Mouse (Mus musculus): ENCODE results near the gene Tmcc3. TPM values are rescaled to one million over a fixed set of nuclear protein-coding genes. Genes with fewer than 3 reads are reported as not detected.

Gene Tmcc3
- total and polyA plus RNA-seq, 3 experiments = 15.3 to 35.1 (median 29.8) TPM

DNA sequence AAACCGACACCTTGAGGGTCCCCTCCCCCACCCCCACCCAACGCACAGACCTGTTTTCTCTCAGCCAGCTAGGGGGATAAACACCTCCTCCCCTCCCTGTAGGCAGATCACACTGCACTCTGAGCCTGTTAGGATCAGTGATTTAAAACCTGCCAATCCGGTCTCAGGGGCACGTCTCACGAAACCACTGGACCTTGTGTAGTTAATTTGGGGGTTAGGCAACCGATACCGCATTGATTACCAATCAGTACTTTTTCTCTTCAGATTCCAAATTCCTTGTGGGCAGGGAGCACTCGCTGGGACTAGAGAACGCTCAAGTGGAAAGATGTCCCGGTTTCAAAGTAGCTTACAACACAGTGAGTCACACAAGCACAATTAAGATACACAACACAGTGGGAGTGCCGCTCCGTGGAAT is 202.3 kb downstream of the Tmcc3 start:
- peaks cover 7% of the 10 kb centered on the region for H3K36me3 ChIP-seq (ENCODE audit: control insufficient read depth, insufficient read depth, low read length)
- 21% methylated on average over 12 of the region's 12 CpGs for WGBS
- DNase-seq = no peak
- peaks cover 3% of the 10 kb centered on the region for H3K4me1 ChIP-seq (ENCODE audit: control insufficient read depth, insufficient read depth, low read length)
- H3K27ac ChIP-seq = peak overlapping the region; percentile 98
- peak overlapping the region; percentile 97 for H3K4me3 ChIP-seq
- TF ChIP-seq CTCF (IDR thresholded peaks at IDR 0.05) (no peak), EP300 (IDR thresholded peaks at IDR 0.05; ENCODE audit: insufficient read depth, low read depth, low read length) (no peak), POLR2A (IDR thresholded peaks at IDR 0.05; ENCODE audit: insufficient read depth, low read depth, low read length) (no peak)
- 0 out of 2 replicates have a peak, but pooled peaks cover 1% of the 10 kb centered on the region for H3K79me2 ChIP-seq (replicated peaks; ENCODE audit: control insufficient read depth, insufficient read depth, low read length)
- no peaks in the 10 kb centered on the region for H3K27me3 ChIP-seq (ENCODE audit: control insufficient read depth, insufficient read depth, low read length)
- H3K9ac ChIP-seq (ENCODE audit: low read depth, low read length) = peak overlapping the region; percentile 99
- intact Hi-C loops (cut with DNase I) = loop anchor here (2.0 kb wide), 4 partner anchors 51 to 105 kb away; no protein-coding TSS in a partner anchor

DNA sequence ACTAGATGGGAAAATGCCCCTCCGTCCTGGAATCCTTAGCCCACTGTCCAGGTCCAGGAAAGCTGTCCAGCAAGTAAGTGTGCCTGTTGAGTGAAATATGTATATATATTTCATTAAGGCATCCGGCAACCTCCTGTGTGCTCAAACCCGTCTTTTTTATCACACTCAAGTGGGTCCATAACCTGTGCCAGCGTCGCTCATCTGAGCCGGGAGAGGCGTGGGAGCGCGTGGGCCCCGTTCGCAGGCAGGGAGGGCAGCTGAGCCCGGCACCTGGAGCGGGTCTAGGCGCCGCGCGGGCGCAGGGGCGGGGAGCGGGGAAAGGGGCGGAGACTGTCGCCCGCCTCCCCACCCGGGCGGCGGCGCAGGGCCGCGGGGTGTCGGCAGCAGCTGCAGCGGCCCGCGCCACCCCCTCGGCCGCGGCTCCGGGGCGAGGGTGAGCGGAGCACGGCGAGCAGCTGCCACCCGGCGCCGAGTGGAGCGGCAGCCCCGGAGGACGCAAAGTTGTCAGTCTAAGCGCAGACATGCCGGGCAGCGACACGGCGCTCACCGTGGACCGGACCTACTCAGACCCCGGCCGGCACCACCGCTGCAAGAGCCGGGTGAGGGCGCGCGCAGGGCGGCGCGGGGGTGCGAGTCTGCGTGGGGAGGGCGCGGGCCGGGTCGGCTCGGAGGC is 202.9 kb downstream of the Tmcc3 start:
- peak overlapping the region; percentile 98 for H3K27ac ChIP-seq
- H3K36me3 ChIP-seq (ENCODE audit: control insufficient read depth, insufficient read depth, low read length) = peaks cover 9% of the 10 kb centered on the region
- WGBS = under 1% methylated on average over 58 of the region's 71 CpGs
- peak; percentile 91 for DNase-seq
- 0 out of 2 replicates have a peak, but pooled peaks cover 1% of the 10 kb centered on the region for H3K79me2 ChIP-seq (replicated peaks; ENCODE audit: control insufficient read depth, insufficient read depth, low read length)
- peak overlapping the region; percentile 99 for H3K9ac ChIP-seq (ENCODE audit: low read depth, low read length)
- H3K27me3 ChIP-seq (ENCODE audit: control insufficient read depth, insufficient read depth, low read length) = no peaks in the 10 kb centered on the region
- H3K4me3 ChIP-seq = peak overlapping the region; percentile 97
- peaks cover 3% of the 10 kb centered on the region for H3K4me1 ChIP-seq (ENCODE audit: control insufficient read depth, insufficient read depth, low read length)
- intact Hi-C loops (cut with DNase I) = loop anchor here (2.0 to 5.0 kb wide), 5 partner anchors 32 to 106 kb away; no protein-coding TSS in a partner anchor
- TF ChIP-seq POLR2A (IDR thresholded peaks at IDR 0.05; ENCODE audit: insufficient read depth, low read depth, low read length) = peak; percentile 53
- TF ChIP-seq EP300 (IDR thresholded peaks at IDR 0.05; ENCODE audit: insufficient read depth, low read depth, low read length) = no peak

DNA sequence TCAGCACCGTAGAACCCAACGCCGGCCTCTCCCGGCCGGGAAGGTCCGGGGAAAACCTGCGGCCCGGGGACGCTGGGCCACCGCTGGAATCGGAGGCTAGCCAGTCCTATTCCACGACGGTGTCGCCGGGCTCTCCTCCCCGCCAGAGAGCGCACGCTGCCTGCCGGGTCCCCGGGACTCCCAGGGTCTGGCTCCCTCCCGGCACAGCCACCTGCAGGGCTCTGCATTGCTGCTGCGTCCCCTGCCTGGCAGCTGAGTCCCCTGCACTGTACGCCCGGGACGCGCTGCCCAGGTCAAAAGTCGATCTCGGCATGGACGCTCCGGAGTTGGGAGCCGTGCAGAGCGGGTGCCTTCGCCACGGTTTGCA is 203.4 kb downstream of the Tmcc3 start:
- Histone ChIP-seq H3K4me3 (peak overlapping the region; percentile 97), H3K4me1 (ENCODE audit: control insufficient read depth, insufficient read depth, low read length) (peaks cover 6% of the 10 kb centered on the region), H3K79me2 (replicated peaks; ENCODE audit: control insufficient read depth, insufficient read depth, low read length) (0 out of 2 replicates have a peak, but pooled peaks cover 1% of the 10 kb centered on the region), H3K36me3 (ENCODE audit: control insufficient read depth, insufficient read depth, low read length) (peaks cover 9% of the 10 kb centered on the region), H3K9ac (ENCODE audit: low read depth, low read length) (peak overlapping the region; percentile 99), H3K27ac (peak overlapping the region; percentile 98), H3K27me3 (ENCODE audit: control insufficient read depth, insufficient read depth, low read length) (no peaks in the 10 kb centered on the region)
- under 1% methylated on average over 33 of the region's 34 CpGs for WGBS
- TF ChIP-seq CTCF (IDR thresholded peaks at IDR 0.05) (peak; percentile 75), POLR2A (IDR thresholded peaks at IDR 0.05; ENCODE audit: insufficient read depth, low read depth, low read length) (no peak)
- peak in 1 of 2 experiments; percentile 88 for DNase-seq
- intact Hi-C loops (cut with DNase I) = loop anchor here (2.0 to 5.0 kb wide), 5 partner anchors 33 to 106 kb away; no protein-coding TSS in a partner anchor

DNA sequence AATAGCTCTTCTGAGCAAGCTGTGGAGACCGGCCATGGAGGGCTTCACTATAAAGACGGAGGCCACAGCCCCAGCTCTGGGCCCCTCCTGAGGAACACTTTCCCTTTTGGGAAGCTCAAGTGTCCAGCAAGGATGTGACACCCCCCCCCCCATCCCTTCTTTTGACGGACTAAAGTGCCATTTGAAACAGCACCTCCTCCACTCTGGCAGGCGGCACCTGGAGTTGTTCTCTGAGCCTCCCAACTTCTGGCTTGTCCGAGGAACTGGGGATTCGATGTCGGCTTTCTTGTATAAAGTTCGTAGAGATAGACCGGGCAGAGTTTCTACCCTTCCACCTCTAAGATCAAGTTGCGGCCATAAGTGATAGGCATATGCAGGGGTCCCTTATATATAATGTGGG is 203.8 kb downstream of the Tmcc3 start:
- TF ChIP-seq POLR2A (IDR thresholded peaks at IDR 0.05; ENCODE audit: insufficient read depth, low read depth, low read length) (no peak), CTCF (IDR thresholded peaks at IDR 0.05) (no peak), EP300 (IDR thresholded peaks at IDR 0.05; ENCODE audit: insufficient read depth, low read depth, low read length) (no peak)
- intact Hi-C loops (cut with DNase I) = loop anchor here (2.0 to 5.0 kb wide), 5 partner anchors 33 to 107 kb away; no protein-coding TSS in a partner anchor

DNA sequence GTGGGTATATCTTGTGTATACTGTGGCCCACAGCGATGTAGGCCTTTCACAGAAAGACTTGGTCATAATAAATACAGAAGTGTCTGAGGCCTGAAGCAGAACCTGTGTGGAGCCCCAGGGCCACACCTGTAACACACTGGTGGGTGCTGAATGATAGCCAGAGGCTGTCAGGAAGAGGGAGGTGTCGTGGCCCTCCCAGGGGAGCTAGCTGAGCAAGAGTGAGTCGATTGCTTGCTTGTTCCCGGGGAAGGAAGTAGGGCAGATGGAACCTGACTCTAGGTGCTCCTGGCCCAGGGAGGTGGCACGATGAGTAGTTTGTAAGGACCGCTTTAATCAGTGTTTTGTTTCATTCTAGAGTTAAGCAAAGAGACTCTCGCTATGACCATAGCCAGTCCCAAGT is 208.1 kb downstream of the Tmcc3 start:
- Histone ChIP-seq H3K79me2 (replicated peaks; ENCODE audit: control insufficient read depth, insufficient read depth, low read length) (peaks cover 6% of the 10 kb centered on the region; the same call in 1 of the 2 replicates), H3K36me3 (ENCODE audit: control insufficient read depth, insufficient read depth, low read length) (peaks cover 17% of the 10 kb centered on the region), H3K27me3 (ENCODE audit: control insufficient read depth, insufficient read depth, low read length) (no peaks in the 10 kb centered on the region), H3K27ac (peak overlapping the region; percentile 66), H3K4me3 (peak overlapping the region; percentile 26; the same call in 1 of the 2 replicates), H3K9ac (ENCODE audit: low read depth, low read length) (0 out of 2 replicates have a peak overlapping the region, but pooled peaks have one; percentile 7), H3K4me1 (ENCODE audit: control insufficient read depth, insufficient read depth, low read length) (peaks cover 28% of the 10 kb centered on the region)
- DNase-seq = no peak
- TF ChIP-seq POLR2A (IDR thresholded peaks at IDR 0.05; ENCODE audit: insufficient read depth, low read depth, low read length) (no peak), CTCF (IDR thresholded peaks at IDR 0.05) (no peak), EP300 (IDR thresholded peaks at IDR 0.05; ENCODE audit: insufficient read depth, low read depth, low read length) (no peak)
- WGBS = 39% methylated on average over 7 of the region's 7 CpGs
- intact Hi-C loops (cut with DNase I) = loop anchor here (2.0 to 5.0 kb wide), 2 partner anchors 23 to 38 kb away; no protein-coding TSS in a partner anchor

More for the DNA sequence above, 203.8 kb downstream of the Tmcc3 start:
- peak overlapping the region; percentile 97 for H3K4me3 ChIP-seq
- no peaks in the 10 kb centered on the region for H3K27me3 ChIP-seq (ENCODE audit: control insufficient read depth, insufficient read depth, low read length)
- peaks cover 8% of the 10 kb centered on the region for H3K4me1 ChIP-seq (ENCODE audit: control insufficient read depth, insufficient read depth, low read length)
- 0 out of 2 replicates have a peak, but pooled peaks cover 1% of the 10 kb centered on the region for H3K79me2 ChIP-seq (replicated peaks; ENCODE audit: control insufficient read depth, insufficient read depth, low read length)
- H3K9ac ChIP-seq (ENCODE audit: low read depth, low read length) = peak overlapping the region; percentile 99
- WGBS = 5% methylated on average over 10 of the region's 10 CpGs
- H3K36me3 ChIP-seq (ENCODE audit: control insufficient read depth, insufficient read depth, low read length) = peaks cover 9% of the 10 kb centered on the region
- no peak for DNase-seq
- H3K27ac ChIP-seq = peak overlapping the region; percentile 98
